Mouse (Mus musculus): ENCODE data around the gene Actr10.

The Actr10 gene

GRCm38 (mm10) chr12:70937571-70938384, at the start of gene Actr10:
TSS of gene Actr10 (plus strand) at chr12:70937857.
- DNase-seq (ENCODE audit: low spot score), result peak; percentile 83

DNA sequence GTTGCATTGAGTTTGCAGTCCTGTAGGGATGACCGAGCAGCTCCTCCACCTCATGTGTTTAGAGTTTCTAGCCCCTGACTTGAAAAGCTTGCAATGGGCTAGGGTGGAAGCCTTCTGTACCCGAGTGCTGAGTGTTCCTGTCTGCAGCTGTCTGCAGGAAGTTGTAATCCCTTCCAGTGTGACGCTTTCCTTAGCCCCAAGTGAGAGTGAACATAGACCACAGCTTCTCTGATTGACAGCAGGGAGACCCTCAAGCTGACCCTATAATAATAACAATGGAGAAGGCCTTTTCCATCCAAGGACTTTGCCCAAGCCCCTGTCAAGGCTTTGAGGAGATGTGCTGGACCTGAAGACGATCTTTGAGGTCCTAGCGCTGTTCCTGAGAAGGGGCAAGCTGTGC, 47.3 kb upstream of the Actr10 start:
- no peak for DNase-seq (ENCODE audit: low spot score)

DNA sequence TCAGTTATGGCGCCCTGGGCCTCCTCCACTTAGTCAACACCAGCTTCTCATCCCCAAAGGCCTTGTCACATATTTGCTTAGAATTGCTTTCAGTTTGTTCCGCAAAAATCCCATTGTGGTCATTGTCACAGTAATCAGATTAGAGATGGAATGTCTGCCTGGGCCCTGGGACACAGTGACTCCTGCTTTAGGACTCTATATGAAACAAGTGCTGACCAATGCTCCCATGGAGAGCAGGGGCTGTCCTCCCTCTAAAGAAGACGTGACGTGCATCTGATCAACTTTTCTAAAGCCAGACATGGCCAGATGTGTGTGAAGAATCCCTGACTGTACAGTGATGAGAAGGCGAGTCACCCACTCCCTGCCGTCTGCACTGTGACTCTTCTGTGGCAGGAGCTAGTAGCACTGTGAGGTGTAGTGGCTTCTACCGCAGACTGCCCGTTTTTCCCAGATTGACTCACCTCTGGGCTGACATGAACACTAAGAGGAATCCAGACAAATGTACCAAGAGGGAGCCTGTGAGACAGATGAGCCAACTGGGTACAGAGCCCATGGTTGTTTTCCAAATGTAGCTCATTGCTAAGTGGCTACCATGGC, 46.7 kb upstream of the Actr10 start:
- DNase-seq (ENCODE audit: low spot score), result no peak

DNA sequence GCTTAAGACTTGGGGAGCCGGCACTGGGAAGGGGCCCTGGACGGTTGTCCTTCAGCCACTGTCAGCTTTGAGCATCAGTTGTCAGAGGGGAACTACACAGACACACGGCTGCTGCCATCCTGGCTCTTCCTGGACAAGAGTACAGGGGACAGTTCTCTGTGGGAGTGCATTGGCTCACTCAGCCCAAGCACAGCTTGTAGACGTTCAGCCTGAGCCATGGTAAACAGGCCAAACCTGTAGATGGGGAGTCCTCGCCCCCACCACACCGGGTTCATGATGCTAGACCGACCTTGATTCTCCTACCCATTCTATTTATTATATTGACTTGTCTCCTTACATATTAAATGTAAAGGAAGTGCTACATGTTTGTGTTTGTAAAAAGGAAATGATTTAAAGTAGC, 42.4 kb upstream of the Actr10 start:
- no peak for DNase-seq (ENCODE audit: low spot score)

DNA sequence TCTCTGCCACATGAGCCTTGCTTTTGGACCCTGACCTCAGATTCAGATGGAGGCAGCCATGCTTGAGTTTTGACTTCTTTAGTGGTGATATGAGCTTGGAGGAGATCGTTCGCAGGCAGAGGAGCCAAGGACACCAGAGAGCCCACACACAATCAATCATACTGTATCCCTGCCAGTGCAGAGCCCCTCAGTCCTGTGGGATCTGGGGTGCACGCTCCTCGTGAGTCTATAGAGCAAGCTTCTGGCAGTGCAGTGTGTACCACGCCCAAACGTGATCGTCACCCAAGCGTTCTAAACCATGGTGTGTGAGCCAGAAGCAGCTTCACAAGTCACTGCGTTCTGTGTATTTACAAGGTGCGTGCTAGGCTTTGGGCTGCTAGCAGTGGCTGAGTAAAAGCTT, 41.6 kb upstream of the Actr10 start:
- DNase-seq (ENCODE audit: low spot score), result no peak

DNA sequence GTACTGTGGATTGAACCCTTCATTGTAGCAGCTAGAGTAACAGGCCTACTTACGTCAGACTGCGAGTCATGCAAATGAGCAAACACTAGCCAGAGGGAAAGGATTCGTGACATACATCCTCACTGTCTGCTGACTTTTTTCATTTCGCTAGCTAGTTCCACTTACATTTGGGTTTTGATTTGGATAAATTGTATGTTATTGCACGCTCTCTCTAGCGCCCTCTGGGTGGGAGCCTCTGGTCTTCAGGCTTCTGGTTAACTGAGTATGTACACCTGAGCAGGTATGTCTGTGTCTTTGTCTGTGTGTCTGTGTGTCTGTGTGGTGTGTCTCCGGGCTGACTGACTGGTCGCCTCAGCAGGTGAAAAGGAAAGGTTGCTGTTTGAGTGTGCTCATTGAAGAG, 40.2 kb upstream of the Actr10 start:
- no peak for DNase-seq (ENCODE audit: low spot score)

DNA sequence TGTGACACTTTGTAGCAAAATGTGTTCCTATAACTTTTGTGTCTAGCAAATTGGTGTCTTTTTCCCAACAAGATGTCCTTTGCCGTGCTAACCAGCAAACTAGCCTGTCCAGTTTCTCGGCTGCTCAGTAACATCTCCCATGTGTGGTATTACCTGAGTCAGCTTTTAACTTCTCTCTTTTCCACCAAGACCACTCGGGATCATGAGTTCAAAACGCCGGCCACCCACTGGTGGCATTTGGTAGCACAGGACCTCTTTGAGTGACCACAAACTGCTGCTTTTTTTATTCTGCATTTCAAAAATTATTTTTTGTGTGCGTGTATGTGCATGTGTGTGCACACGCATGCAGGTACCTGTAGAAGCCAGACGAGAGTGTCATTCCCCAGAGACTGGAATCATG, 39.2 kb upstream of the Actr10 start:
- DNase-seq (ENCODE audit: low spot score), result no peak

DNA sequence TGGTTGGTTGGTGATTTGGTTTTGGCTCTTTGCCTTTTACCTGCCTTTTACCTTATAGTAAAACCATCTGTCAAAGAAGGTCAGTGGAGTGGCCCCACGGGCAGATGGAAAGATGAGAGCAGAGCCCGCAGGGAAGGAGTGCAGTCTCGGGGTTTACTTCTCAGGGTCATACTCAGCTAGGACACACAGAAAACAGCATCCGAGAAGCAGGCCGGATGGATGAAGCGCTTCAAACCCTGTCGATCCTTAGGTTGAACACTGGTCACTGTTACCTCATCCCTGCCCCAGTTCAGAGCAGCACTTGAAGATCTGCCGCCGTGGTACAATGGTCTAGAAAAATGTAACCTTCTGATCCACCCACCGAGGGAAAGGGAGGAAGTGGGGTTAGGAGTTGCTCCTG, 33.2 kb upstream of the Actr10 start:
- DNase-seq (ENCODE audit: low spot score), result no peak

- no peak for DNase-seq (ENCODE audit: low spot score)
Observed at GRCm38 (mm10) chr12:70906867-70907266, 30.8 kb upstream of the Actr10 start.

GRCm38 (mm10) chr12:70907651-70908050, 30.0 kb upstream of the Actr10 start:
- no peak for DNase-seq (ENCODE audit: low spot score)

DNA sequence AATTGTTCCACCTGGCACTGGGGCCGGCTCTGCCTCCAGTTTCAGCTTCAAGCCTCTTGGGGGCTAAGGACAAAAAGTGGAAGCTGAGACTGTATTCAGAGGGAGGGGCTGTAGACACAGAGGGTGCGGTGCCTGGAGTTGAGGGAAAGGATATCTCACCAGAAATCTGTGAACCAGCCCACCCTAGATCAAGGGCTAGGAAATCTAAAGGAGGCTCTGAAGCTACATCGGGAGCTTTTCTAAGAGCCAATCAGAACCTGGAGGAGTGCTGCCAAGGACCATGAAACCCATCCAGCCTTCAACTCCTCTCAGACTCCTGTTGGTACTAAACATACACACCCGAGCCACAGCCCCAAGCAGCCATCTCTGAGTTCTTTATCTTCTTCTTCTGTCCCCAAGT, 29.6 kb upstream of the Actr10 start:
- no peak for DNase-seq (ENCODE audit: low spot score)

GRCm38 (mm10) chr12:70910241-70910720, 27.4 kb upstream of the Actr10 start:
- peak; percentile 62 for DNase-seq (ENCODE audit: low spot score)

GRCm38 (mm10) chr12:70911029-70911428, 26.6 kb upstream of the Actr10 start:
- DNase-seq (ENCODE audit: low spot score), result peak; percentile 70

DNA sequence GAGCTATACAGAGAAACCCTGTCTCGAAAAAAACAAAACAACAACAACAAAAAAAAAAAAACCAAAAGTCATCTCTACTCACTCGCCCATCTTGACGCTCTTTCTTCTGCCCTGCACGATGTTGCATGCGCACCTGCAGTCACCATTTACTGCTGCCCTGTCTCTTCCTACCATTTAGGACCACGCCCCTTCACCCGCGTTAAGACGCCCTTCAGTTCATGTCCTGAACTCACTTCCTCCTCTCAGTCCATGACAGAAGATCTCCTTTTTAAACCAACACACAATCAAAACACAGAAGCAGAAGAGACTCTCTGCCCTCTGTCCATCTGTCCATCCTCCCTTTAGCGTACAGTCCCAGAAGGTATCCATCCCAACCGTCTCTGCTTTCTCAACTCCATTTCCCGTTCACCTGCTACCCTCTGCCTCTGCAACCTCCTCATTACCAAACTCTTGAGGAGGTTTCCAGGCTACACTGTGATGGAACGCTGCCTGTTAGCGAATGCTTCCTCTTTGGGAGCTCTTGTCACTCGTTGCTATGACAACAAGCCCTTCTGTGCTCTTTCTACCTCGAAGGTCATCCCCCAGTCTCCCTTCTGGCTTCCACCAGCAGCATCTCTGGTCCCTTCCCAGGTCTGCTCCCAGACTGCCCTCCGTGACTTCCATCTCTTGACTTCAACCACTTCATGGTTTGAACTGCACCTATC, 25.8 kb upstream of the Actr10 start:
- no peak for DNase-seq (ENCODE audit: low spot score)

DNA sequence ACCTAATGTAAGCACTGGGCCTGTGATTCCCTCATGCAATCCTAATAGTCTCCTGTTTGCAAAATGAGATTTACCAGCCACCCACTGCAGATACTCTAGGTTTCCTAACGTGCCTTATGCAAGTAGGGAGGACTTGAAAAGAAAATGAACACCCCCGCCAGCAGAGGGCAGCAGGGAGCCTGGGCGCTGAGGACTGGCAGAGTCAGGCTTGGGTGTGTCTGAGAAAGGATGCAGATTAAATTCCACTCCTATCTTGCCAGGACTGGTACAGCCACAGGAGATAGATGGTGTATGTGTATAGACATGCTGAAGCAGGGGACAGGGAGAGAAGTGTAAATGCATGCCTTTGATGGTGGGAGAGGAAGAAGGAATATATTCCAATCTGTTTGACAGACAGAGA, 24.2 kb upstream of the Actr10 start:
- peak; percentile 81 for DNase-seq (ENCODE audit: low spot score)

- DNase-seq (ENCODE audit: low spot score), result peak; percentile 52
Observed at GRCm38 (mm10) chr12:70914387-70914786, 23.3 kb upstream of the Actr10 start.

GRCm38 (mm10) chr12:70929781-70930180, 7.9 kb upstream of the Actr10 start:
- no peak for DNase-seq (ENCODE audit: low spot score)

DNA sequence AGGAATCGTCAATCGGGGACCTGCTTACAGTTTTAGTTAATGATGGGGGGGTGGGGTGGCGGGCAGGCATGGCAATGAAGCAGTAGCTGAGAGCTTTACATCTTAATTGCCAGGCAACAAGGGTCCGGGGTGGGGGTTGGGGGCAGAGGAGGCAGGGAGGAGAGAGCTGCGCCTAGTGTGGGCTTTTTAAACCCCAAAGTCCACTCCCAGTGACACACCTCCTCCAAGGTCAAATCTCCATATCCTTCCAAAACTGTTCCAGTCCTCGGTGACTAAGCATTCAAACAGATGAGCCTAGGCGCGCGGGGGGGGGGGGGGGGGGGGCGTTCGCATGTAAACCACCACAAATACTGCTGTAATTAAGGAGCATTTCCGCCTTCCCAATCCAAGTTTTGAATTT, 507 bp upstream of the Actr10 start:
- DNase-seq (ENCODE audit: low spot score), result no peak

- DNase-seq (ENCODE audit: low spot score), result no peak
Observed at GRCm38 (mm10) chr12:70940806-70941205, 3.1 kb downstream of the Actr10 start.

- no peak for DNase-seq (ENCODE audit: low spot score)
Observed at GRCm38 (mm10) chr12:70944181-70944580, 6.5 kb downstream of the Actr10 start.

DNA sequence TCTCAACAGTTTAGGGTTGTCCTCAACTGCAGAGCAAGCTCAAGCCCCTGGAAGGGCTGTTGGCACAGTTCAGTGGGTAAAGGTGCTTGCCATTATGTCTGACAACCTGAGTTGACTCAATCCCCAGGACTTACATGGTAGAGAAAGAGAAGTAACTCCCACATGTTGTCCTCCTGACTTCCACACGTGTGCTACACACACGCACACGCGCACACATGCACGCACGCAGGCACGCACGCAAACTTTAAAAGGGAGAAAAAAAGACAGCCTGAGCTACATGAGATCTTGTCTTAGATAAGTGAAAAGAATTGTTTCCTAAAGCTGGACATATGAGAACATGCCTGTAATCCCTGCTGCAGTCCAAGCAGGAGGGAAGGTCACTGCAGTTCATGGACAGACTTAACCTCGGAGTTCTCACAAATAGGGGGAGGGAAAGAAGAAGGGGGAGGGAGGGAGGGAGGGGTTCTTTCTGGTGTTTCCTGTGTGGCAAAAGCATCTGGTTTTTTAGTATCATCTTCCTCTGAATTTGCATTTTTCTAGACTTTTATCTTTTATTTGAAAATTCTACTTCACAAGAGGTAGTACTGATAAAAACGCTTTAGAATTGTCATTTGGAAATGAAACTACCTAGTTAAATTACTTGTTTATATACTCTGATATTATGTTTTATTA, 9.1 kb downstream of the Actr10 start:
- DNase-seq (ENCODE audit: low spot score), result no peak

- peak; percentile 75 for DNase-seq (ENCODE audit: low spot score)
Observed at GRCm38 (mm10) chr12:70958640-70959039, 21.0 kb downstream of the Actr10 start.

Measured in c-Kit-positive CD71-positive TER-119-positive erythroid progenitor cells, embryonic 14.5 days (primary cell).